Mouse (Mus musculus) adrenal gland, adult (tissue): ENCODE results near the gene Cdk9.
A peak's percentile ranks its signal among the peaks of the same experiment; 100 is the strongest.

Experiments used
- DNase-seq, 2 experiments: peaks; one replicate each; pipeline ENCODE4 v3.0.0; 2022 to 2023; ENCODE audit warnings: low spot score in 1 of 2; ENCODE audit not compliant: inconsistent age in 2 of 2

The Cdk9 gene

DNA sequence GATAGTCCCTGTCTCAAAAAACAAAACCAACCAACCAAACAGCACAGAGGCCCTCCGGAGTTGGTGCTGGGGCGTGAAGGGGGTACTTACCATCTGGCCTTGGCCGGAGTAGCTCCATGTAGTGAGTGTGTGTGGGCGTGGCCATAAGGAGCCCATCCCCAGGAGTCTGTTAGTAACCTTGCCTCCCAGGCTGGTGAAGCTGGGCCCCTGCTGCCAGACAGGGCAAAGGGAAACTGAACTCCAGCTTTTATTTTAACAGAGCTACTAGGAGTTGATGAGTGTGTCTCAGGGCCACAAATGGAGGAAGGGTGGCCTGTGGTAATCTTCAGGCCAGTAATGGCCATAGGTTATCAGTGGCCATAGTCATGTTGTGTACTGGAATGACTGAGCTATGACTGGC is 21.6 kb upstream of the Cdk9 start:
- peak in 1 of 2 experiments; percentile 48 for DNase-seq

DNA sequence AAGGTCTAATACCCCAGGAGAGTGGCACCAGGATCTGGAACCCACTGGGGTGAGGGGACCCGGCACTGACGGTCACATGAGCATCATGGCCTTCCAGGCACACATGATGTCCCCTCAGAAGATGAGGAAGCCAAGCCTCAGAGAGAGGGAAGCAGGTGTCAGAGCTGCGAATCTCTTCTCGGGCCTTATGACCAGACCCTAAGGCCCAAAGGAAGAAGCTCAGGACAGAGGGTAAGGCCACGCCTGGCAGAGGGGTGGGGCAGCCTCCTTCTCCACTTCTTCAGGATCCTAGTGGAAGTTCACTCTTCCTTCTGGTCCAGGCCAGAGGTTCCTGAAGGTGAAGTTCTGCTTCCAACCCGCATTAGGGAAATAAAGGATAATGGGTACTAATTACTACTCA is 19.8 kb upstream of the Cdk9 start:
- no peak for DNase-seq

DNA sequence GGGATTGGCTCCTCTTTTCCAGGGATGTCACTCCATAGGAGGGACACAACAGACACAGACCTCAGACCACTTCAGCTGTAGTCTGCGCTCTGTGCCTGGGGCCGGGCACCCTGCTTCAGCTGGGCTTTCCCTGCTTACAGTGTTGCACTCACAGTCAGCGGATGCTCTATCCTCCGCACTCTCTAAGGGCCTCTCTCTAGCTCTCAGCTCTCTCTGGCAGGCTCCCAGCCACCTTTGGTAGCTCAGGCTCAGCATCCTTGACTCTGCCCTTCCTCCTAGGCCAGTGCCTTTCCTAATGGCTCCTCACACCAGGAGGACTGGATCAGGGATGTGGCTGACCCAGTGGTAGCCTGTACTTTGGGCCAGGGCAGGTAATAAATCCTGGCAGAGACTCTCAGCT is 19.0 kb upstream of the Cdk9 start:
- DNase-seq, result no peak

DNA sequence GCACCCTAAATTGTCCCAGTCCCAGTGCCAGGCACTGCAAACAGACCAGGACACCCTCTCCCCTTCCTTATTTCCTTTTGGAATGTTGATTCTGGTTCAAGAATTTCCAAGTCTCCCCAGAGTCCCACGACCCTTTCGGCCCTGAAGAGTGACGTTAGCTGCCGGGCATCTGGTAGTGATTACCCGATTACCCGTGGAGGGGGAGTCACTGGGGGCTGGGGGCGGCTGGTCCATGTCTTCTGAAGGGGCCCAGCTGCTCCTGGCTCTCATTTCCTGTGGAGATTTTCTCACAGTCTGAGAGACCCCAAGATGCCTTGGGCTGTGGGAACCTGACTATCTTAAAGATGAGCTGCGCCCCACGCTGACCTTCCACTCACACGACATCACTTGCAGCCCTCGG is 18.0 kb upstream of the Cdk9 start:
- no peak for DNase-seq

DNA sequence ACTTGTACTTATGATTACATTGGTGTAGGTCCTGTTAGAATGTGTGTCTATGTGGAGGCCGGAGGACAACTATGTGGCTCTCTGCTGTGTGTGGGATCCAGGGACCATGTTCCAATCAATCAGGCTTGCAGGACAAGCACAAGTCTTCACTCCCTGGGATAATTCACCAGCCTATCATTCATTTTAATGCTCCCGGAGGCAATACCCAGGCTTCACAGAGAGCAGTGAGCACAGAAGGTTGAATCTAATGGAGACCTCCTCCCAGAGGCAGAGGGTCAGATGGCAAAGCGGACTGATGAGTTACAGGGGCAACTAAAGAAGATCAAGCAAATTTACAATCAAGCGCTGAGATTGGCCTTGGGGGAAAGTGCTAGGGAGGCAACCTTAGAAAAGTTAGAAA is 16.7 kb upstream of the Cdk9 start:
- no peak for DNase-seq

DNA sequence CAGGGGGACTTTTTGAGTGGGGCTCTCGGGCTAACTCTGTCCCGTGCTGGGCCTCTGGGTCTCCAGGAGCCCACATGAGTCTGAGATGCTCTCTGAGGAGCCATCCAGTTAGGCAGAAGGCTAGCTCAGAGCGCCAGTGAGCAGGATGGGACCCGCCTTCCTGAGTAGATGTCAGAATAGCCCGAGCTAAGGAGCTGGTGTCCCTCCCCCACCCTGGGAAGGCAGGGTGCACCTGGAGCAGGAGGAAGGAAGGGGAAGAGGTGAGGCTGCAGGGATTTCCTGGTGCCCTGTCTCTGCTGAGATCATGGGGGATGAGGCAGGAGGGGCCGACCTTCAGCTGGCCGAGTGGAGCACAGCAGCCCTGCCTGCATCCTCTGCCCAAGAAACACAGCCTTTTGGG is 15.6 kb upstream of the Cdk9 start:
- DNase-seq, result peak; percentile 74 to 82

DNA sequence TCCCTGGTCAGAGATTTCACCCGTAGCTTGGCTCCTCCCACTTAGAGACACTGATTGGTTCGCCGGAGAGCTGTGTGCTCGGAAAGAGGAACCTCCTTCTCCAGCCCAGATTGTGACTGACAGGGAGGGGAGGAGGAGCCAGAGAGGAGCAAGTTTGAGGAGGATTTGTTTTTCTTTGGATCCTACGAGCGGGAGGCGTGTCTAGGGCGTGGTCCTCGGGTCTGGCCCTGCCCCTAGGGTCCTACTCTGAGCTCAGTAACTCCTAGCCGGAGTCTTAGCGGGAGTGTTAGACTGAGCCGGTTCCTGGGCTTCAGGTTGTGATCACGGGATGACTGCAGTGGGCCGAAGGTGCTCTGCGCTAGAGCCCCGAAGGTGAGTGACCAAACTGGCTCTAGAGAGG is 14.6 kb upstream of the Cdk9 start:
- DNase-seq, result peak; percentile 95 to 97

DNA sequence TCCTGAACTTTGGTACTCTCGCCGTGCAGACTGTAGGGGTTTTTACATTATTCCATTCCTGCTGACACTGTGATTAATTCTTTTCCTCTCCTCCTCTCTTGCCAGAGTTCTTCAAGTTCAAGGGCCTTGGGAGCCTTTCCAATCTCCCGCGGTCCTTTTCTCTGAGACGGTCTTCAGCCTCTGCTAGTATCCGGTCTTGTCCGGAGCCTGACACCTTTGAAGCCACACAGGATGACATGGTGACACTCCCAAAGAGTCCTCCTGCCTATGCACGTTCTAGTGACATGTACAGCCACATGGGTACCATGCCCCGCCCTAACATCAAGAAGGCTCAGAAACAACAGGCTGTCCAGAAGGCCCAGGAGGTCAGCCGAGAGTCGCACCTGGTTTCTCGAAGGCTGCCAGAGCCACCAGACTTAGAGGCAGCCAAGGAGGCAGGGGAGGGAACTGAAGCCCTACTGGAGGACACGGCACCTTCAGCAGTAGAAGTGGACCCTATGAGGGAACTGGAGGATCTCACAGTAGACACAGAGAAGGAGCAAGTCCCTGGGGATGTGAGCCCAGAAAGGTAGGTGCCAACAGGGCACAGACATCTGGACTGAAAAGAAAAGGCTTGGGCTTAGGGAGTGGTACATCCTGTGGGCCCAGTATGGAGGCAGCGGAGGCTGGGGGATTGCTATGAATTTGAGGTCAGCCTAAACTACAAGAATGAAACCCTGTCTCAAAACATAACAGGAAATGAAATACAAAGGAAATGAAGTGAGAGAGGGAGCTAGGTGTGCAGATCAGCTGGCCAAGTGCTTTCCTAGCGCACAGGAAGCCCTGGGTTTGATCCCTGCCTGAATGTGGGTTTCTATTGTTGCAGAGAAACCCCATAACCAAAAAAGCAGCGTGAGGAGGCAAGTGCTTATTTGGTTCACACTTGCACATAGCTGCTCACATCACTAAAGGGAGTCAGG is 12.2 kb upstream of the Cdk9 start:
- peak; percentile 63 to 79 for DNase-seq

DNA sequence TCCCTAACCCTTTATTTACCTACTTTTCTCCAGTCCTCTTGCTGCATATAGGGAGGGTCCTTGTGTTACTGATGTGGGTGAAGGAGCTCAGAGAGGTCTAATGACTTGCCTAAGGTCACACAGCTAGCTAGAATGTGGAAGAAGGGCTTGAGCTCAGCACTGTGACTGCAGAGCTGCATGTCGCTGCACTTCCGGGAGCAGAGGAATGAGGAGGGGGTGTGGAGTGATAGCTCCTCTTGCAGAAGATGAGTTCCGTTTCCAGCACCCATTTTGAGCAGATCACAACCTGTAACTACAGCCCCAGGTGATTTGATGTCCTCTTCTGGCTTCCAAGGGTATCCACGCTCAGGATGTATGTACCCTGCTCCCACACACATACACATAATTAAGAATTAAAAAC is 11.3 kb upstream of the Cdk9 start:
- DNase-seq, result no peak

DNA sequence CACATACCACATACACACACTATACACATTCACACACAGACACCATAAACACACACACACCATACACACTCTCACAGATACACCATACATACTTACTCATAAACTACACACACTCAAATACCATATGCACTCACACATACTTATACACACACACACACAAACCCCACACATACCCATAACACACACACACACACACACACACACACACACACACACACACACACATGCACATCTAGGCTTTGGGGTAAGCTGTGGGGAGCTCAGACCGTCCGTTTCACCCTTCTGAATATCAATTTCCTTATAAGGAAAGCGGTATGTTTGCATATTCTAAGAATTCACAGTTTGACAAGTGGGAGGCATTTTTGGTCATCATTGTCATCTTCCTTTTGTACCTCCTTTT is 9.7 kb upstream of the Cdk9 start:
- DNase-seq, result no peak

DNA sequence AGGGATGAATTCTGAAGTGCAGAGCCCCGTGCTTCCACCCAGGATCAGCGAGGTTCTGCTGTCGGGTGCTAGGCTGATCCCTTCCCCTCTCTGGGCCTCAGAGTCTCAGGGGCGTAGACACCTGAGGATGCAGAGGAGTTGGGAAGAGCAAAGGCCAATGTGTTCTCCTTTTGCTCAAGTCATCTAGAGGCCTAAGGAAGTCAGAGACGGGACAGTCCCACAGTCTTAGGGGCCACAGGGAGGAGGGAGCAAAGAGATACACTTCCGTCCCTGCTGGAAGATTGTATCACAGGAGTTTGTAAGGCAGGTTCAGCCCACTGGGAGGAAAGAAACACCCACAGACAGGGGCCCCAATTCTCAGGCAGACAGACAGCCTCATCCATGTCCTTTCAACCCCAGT is 9.2 kb upstream of the Cdk9 start:
- DNase-seq, result no peak

DNA sequence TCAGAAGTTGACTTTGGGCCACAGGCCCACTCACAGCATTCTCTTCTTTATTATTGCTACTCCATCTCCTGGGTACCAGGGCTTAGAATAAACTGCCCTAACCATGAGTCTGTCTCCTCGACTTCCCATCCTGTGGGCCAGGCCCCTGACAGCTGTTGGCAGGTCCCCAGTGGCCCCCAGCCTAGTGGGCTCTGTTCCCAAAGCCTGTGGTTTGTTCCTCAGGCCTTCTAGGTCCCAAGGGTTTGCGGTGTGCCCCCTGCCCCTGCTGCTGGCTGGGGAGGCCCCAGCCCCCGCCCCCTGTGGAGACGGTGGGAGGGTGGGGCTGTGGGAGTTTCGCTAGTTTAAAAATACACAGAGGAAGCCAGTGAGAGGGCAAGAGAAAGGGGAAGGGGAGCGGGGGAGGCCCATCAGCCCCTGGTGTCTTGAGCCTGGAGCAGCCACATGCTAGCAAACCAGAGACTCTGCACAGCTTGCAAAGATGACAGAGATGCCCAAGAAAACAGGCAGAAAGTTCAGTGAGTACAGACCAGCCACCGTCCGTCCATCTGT is 7.9 kb upstream of the Cdk9 start, which contains the start of gene Sh2d3c:
Gene Sh2d3c (plus strand): TSS at position 375 of the 549 bp plus-strand sequence.
- DNase-seq, result no peak

DNA sequence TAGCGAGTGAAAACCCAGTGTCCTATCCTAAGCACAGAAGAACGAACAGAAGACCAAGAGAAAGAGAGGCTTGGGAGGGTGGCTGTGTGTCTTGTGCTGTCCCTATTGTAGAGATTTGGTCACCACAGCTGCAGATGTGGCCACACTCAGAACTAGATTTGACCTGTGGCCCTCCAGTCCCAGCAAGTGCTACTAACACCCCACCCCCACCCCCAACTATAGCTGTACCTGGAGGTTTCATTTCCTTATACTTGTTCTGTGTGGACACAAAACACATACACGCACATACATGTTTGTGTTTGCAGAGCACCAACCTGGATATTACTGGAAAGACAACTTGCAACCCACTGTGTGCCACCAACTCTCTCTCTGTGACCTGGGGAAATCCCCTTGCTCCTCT is 7.2 kb upstream of the Cdk9 start:
- DNase-seq, result no peak

DNA sequence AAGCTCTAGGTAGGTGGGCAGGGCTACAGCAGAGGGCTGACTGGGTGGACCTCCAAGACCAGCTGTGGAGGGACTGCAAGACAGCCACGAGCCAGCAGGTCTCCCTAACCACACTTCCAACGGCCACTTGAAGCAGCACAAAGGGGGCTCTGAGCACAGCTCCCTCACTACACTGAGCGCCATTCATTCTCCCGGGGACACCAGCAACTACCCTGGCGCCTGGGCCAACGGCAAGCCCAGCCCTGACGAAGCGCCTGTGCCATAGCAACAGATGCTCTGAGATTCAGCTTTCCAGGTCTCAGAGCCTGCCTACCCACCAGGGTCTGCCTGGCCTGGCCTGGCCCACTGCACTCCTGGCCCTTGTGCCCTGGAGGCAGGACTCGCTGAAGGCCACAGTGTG is 5.9 kb upstream of the Cdk9 start:
- DNase-seq, result no peak

DNA sequence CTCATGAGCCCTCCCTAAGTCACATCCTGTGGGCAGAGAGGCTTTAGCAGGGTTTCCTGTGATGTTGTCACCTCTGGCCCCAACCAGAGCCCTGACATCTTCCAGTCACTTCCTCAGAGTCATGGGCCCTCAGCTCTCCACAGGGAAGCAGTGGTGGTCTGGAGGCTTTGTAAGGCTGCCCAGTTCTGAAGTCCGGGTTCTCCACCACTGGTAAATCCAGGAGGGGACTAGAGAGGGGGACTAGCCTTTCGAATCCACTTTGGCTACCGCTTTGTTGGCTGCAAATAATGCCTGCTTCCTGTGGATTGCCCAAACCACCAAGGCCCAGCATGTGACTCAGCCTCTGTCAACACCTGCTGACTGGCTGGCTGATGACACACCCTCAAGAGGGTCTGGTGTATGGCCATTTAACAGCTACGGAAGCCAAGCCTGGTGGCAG is 2.1 kb upstream of the Cdk9 start:
- peak; percentile 56 to 83 for DNase-seq

DNA sequence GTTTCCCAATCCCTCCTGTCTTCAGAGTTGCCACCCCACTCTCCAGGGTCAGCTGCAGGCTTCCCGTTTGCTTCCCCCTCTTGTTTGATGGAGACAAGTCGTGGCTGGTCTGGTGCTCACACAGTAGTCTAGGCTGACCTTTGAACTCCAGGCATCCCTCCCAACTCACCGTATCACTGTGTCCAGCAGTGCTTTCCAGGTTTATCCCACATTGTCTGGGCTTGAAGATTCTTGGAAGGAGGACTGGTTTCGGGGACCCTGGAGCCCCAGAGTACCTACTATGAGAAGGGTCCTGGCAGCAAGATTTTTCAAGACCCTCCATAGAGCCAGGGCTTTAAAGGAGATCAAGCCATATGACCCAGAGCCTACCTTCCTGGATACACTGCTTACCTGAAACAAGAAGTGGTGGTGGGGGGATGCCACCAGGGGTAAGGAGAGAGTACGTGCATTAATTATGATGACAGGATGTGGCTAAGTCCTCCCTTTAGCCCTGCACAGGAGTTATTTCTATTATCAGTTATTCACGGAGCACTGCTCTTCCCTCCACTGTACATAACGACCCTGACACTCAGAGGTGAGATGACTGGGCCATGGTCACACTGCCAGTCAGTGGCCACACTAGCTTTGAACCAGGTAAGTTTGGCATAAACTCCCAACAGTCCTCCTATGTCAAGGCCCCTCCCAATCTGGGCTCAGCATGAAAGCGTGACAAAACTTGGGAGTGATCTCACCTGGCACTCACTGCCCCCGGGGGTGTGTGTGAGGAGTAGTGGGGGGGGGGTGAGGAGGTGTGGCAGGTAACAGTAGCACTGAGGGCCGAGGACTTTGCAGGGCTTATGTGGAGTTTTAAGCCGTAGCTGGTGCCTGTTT is 1.5 kb upstream of the Cdk9 start:
- peak; percentile 34 to 69 for DNase-seq

DNA sequence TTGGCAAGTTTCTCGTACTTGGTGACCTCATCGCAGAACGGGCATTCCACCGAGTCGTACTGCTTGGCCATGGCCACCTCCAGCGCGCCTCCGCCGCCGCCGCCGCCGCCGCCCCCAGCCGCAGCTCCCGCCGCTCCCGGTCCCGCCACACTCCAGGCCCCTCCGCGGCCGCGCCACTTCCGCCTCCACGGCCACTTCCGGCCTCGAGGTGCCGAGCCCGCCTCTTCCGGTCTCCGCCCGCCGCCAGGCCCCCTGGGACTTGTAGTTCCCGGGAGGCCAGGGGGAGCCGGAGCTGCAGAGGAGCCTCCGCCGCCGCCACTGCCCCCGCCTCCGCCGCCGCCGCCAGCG is 316 bp downstream of the Cdk9 start:
- DNase-seq, result peak; percentile 97 to 99

DNA sequence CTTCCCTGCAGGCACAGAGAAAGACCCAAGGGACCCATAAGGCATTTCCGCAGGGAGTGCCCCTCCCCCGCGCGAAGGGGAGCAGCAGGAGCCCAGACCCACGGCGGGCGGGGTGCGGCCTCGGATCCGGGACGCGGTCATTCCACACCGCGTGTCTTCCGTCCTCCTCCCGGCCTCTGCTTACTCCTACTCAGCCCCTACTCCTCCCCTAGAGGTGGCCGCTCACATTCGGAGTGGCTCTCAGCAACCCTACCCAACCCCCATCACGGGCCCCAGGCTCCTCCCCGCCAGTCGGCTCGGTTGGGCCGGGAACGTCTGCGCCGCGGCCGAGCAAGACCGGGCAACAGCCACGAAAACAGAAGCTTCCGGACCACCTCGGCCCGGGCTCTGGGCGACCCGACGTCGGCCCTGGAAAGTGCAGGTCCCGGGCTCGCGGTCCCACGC is 746 bp downstream of the Cdk9 start:
- DNase-seq, result peak; percentile 85 to 91

DNA sequence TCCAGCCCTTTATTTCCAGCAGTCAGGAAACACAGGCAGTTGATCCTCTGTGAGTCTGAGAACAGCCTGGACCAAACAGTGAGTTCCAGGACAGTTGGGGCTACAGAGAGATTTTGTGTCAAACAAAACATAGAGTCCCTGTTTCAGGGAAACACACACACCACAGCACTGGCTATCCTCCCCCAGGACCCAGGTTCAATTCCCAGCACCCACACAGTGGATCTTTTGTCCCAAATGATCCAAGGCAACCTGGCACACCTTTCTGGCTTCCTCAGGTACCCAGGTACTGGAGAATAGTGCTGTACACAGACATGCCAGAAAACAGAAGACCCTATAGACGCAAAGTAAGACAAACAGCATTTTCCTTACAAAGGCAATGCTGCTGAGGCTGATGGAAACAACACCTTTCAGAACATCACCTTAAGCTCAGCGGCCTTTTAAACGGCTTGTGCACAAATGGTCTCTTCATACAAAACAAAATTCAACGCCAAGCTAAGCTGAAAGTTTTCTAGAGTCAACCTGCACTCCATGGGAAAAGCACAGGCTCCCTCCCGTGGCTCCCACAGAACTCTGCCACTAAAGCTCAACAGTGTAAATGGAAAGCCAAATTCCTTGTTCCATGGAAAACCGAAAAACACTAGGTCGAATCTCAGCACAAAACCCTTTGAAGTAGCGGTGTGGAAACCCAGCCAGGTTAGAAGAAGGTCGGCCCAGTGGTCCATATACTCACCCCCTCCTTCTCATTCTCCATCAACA is 1.4 kb downstream of the Cdk9 start:
- peak in 1 of 2 experiments; percentile 50 for DNase-seq

DNA sequence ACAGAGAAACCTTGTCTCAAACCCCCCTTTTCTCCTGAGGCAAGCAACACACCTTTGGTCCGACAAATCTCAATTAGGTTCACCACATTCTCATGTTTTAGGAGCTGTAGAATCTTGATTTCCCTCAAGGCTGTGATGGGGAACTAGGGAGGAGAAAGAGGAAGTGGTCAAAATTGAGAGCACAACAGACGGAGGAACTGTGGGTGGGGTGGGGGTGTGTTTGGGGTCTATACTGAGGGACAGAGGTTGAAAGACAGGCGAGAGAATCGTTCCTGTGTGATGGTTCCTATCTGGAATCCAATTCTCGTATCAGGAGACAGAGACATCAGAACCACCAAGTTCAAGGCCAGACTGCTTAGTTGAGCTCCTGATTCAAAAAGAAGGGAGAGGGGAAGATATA is 2.5 kb downstream of the Cdk9 start:
- no peak for DNase-seq
